Mouse (Mus musculus) cortical plate, adult 2 months (tissue): ENCODE results near the gene Ebf1. TPM values are rescaled to one million over a fixed set of nuclear protein-coding genes. Genes with fewer than 3 reads are reported as not detected.

Experiments used
- H3K27ac ChIP-seq: fragments of 200-500 bp; 2 replicates; pipeline ENCODE4 v1.5.1; 2012; ENCODE audit warnings: low read length, control low read depth, inconsistent platforms; ENCODE audit not compliant: insufficient read depth
- H3K4me1 ChIP-seq: fragments of 200-500 bp; 2 replicates; pipeline ENCODE4 v1.6.1; 2011; ENCODE audit warnings: low read length; ENCODE audit not compliant: control insufficient read depth, insufficient read depth
- H3K4me3 ChIP-seq: fragments of 200-500 bp; 2 replicates; pipeline ENCODE4 v1.5.1; 2011; ENCODE audit warnings: mild to moderate bottlenecking, low read length, control low read depth; ENCODE audit not compliant: insufficient read depth
- CTCF ChIP-seq: fragments of 200-500 bp; IDR thresholded peaks from 2 replicates; pipeline ENCODE4 v1.5.1; 2011; ENCODE audit warnings: mild to moderate bottlenecking, control low read depth, low read length; ENCODE audit not compliant: insufficient read depth; ENCODE audit errors: extremely low read depth
- POLR2A ChIP-seq: fragments of 200-500 bp; IDR thresholded peaks from 2 replicates; pipeline ENCODE4 v1.6.1; 2011; ENCODE audit warnings: mild to moderate bottlenecking, low read length, control low read depth; ENCODE audit not compliant: insufficient read depth; ENCODE audit errors: extremely low read depth
- polyA plus RNA-seq: library from polyadenylated mRNA; depleted of rRNA; stranded (reverse); fragments of >200 nt; gene quantifications from 2 replicates; pipeline ENCODE4 v1.2.3, GENCODE M21; 2012

Ebf1 gene
- polyA plus RNA-seq, 1 experiment = 3.8 TPM

- H3K4me3 ChIP-seq = no peak overlapping the region
- H3K4me1 ChIP-seq = no peaks in the 10 kb centered on the region; the same call in 1 of the 2 replicates
- no peak overlapping the region for H3K27ac ChIP-seq
- no peak for TF ChIP-seq CTCF
- no peak for TF ChIP-seq POLR2A
These were observed 84.2 kb downstream of the Ebf1 start for GRCm38 (mm10) chr11:44701221-44701810.

- Histone ChIP-seq H3K4me3 (no peak overlapping the region), H3K4me1 (no peaks in the 10 kb centered on the region; the same call in 1 of the 2 replicates), H3K27ac (no peak overlapping the region)
- TF ChIP-seq CTCF (no peak), POLR2A (no peak)
These were observed 84.7 kb downstream of the Ebf1 start for GRCm38 (mm10) chr11:44701864-44702263.

GRCm38 (mm10) chr11:44702716-44703486 lies 85.8 kb downstream of the Ebf1 start:
- TF ChIP-seq CTCF (no peak), POLR2A (no peak)
- H3K4me1 ChIP-seq = no peaks in the 10 kb centered on the region; the same call in 1 of the 2 replicates
- no peak overlapping the region for H3K4me3 ChIP-seq
- H3K27ac ChIP-seq = no peak overlapping the region

- no peaks in the 10 kb centered on the region; the same call in 1 of the 2 replicates for H3K4me1 ChIP-seq
- no peak overlapping the region for H3K27ac ChIP-seq
- TF ChIP-seq POLR2A (no peak), CTCF (no peak)
- no peak overlapping the region for H3K4me3 ChIP-seq
These were observed 86.8 kb downstream of the Ebf1 start for GRCm38 (mm10) chr11:44703951-44704350.

GRCm38 (mm10) chr11:44705811-44706210 lies 88.7 kb downstream of the Ebf1 start:
- no peak overlapping the region for H3K27ac ChIP-seq
- no peaks in the 10 kb centered on the region for H3K4me1 ChIP-seq
- TF ChIP-seq CTCF (no peak), POLR2A (no peak)
- no peak overlapping the region for H3K4me3 ChIP-seq

- Histone ChIP-seq H3K4me3 (no peak overlapping the region), H3K27ac (no peak overlapping the region), H3K4me1 (no peaks in the 10 kb centered on the region)
- no peak for TF ChIP-seq POLR2A
- TF ChIP-seq CTCF = no peak
These were observed 89.3 kb downstream of the Ebf1 start for GRCm38 (mm10) chr11:44706386-44706785.

GRCm38 (mm10) chr11:44707381-44708289 lies 90.5 kb downstream of the Ebf1 start:
- TF ChIP-seq CTCF = no peak
- no peak for TF ChIP-seq POLR2A
- H3K27ac ChIP-seq = peak overlapping the region; percentile 71
- H3K4me3 ChIP-seq = no peak overlapping the region
- H3K4me1 ChIP-seq = no peaks in the 10 kb centered on the region

- no peak overlapping the region for H3K27ac ChIP-seq
- TF ChIP-seq POLR2A = no peak
- TF ChIP-seq CTCF = no peak
- no peaks in the 10 kb centered on the region for H3K4me1 ChIP-seq
- no peak overlapping the region for H3K4me3 ChIP-seq
These were observed 91.2 kb downstream of the Ebf1 start for GRCm38 (mm10) chr11:44708290-44708685.

- Histone ChIP-seq H3K4me1 (no peaks in the 10 kb centered on the region), H3K27ac (no peak overlapping the region), H3K4me3 (no peak overlapping the region)
- TF ChIP-seq POLR2A (no peak), CTCF (no peak)
These were observed 92.0 kb downstream of the Ebf1 start for GRCm38 (mm10) chr11:44709073-44709618.
